Mouse (Mus musculus): ENCODE measurements around the gene Zbtb8a. TPM values are rescaled to one million over a fixed set of nuclear protein-coding genes. Genes with fewer than 3 reads are reported as not detected.
A peak's percentile ranks its signal among the peaks of the same experiment; 100 is the strongest.
"Not testable (repeated sequence)": the region's sequence is repeated elsewhere in the genome, so short reads cannot be mapped to it uniquely, and the experiment has no call there.

Gene Zbtb8a
- polyA plus RNA-seq (2015; fragmentation: Nextera tagmentation; extraction: Ambion mirVana), result 19.3 and 21.6 TPM in 2 replicates

DNA sequence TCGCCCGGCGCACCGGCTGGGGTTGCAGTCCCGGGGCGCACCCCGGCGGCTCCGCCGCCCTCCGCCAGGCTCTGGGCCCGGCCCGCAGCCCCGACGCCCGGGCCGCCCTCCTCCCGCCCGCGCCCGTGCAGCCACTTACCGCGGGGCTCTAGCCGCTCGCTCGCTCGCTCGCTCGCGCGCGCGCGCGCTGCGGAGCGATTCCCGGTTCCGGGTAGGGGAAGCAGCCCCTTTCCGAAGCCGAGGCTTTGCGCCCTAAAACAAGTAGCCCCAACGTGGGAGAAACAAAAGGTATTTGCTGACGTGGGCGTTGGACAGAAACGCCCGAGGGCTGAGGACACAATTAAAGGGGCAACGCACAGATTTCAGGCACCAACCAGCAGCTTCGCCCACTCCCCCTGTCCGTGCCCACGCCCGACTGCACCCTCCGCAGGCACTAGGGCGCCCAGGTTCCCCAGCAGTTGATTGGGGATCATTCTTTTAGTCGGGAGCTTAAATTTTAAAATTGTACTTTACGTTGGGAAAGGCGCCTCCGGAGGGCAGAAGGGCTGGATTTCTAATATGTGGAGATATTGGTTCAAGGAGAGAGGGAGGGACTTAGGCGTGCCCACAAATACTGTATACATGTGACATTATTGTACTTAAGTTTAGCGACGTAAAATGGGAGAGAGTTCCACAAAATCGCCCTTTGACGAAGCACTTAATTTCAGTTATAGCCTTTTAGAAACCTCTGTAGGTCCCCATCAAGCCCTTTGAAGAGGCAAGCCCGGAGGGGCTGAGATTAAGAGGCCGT is at the start of gene Zbtb8a:
TSS of gene Zbtb8a (minus strand) at position 516 of the 790 bp plus-strand sequence.
- Histone ChIP-seq H3K36me3 (no peaks in the 10 kb centered on the region), H3K27me3 (no peaks in the 10 kb centered on the region), H3K4me1 (peaks cover 15% of the 10 kb centered on the region), H3K9me3 (no peaks in the 10 kb centered on the region), H3K4me3 (peak within 1 kb of the TSS; percentile 92), H3K9ac (peak within 1 kb of the TSS; percentile 89), H3K4me2 (peak within 1 kb of the TSS; percentile 85), H3K27ac (peak within 1 kb of the TSS; percentile 94)
- WGBS, result 1% methylated on average over 65 of the region's 65 CpGs
- ATAC-seq (ENCODE audit: borderline replicate concordance, extremely low read depth, low FRiP score, low TSS enrichment), result peak; percentile 80

DNA sequence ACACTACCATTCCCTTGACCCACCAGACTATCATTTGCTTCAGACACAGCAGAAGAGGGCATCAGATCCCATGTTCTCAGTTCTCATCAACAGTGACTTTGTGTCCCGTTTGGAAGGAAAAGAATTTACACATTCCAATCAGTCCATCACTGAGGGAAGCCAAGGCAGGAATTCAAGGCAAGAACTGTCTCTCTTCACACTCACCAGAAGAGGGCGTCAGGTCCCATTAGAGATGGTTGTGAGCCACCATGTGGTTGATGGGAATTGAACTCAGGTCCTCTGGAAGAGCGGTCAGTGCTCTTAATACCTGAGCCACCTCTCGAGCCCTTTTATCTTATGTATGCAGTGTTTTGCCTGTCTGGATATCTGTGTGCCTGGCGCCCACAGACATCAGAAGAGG is 40.4 kb upstream of the Zbtb8a start:
- Histone ChIP-seq H3K9me3 (no peaks in the 10 kb centered on the region), H3K27me3 (no peaks in the 10 kb centered on the region), H3K27ac (no peak overlapping the region), H3K4me2 (no peak overlapping the region), H3K4me3 (no peak overlapping the region), H3K4me1 (no peaks in the 10 kb centered on the region), H3K9ac (no peak overlapping the region), H3K36me3 (no peaks in the 10 kb centered on the region)
- WGBS, result 69% methylated on average over 5 of the region's 5 CpGs
- no peak for ATAC-seq (ENCODE audit: borderline replicate concordance, extremely low read depth, low FRiP score, low TSS enrichment)

GRCm38 (mm10) chr4:129416478-129416877 is 38.6 kb upstream of the Zbtb8a start:
- WGBS, result 20% methylated on average over 5 of the region's 5 CpGs
- no peak overlapping the region for H3K9ac ChIP-seq
- H3K27me3 ChIP-seq, result no peaks in the 10 kb centered on the region
- no peaks in the 10 kb centered on the region for H3K36me3 ChIP-seq
- H3K4me3 ChIP-seq, result no peak overlapping the region
- no peak overlapping the region for H3K4me2 ChIP-seq
- no peaks in the 10 kb centered on the region for H3K9me3 ChIP-seq
- no peak for ATAC-seq (ENCODE audit: borderline replicate concordance, extremely low read depth, low FRiP score, low TSS enrichment)
- no peak overlapping the region for H3K27ac ChIP-seq
- no peaks in the 10 kb centered on the region for H3K4me1 ChIP-seq

GRCm38 (mm10) chr4:129415892-129416291 is 38.0 kb upstream of the Zbtb8a start:
- no peak overlapping the region for H3K4me3 ChIP-seq
- no peak for ATAC-seq (ENCODE audit: borderline replicate concordance, extremely low read depth, low FRiP score, low TSS enrichment)
- no peak overlapping the region for H3K9ac ChIP-seq
- WGBS, result 90% methylated on average over 5 of the region's 5 CpGs
- H3K36me3 ChIP-seq, result no peaks in the 10 kb centered on the region
- no peaks in the 10 kb centered on the region for H3K9me3 ChIP-seq
- H3K27me3 ChIP-seq, result no peaks in the 10 kb centered on the region
- no peak overlapping the region for H3K27ac ChIP-seq
- no peaks in the 10 kb centered on the region for H3K4me1 ChIP-seq
- no peak overlapping the region for H3K4me2 ChIP-seq

DNA sequence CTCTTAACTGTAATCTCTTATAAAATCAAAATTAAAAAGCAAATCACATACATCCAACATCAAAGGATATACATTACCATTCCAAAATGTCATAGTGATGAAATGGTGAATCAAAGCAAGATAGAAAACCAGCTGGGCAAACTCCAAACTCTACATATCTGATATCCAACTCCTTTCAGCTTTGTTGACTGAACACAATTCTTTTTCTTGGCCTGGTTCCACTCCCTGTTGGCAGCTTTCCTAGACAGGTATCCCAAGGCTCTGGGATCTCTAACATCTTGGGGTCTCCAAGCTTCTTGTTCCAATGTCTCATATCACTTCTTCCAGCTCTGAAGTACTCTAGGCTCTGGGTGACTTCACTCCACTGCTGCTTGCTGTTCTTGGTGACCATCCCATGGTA is 33.1 kb upstream of the Zbtb8a start:
- ATAC-seq (ENCODE audit: borderline replicate concordance, extremely low read depth, low FRiP score, low TSS enrichment), result no peak
- no peaks in the 10 kb centered on the region for H3K9me3 ChIP-seq
- H3K4me1 ChIP-seq, result 0 out of 2 replicates have a peak, but pooled peaks cover 7% of the 10 kb centered on the region
- no peaks in the 10 kb centered on the region for H3K36me3 ChIP-seq
- H3K27me3 ChIP-seq, result no peaks in the 10 kb centered on the region
- no peak overlapping the region for H3K4me2 ChIP-seq
- no peak overlapping the region for H3K9ac ChIP-seq
- no peak overlapping the region for H3K27ac ChIP-seq
- H3K4me3 ChIP-seq, result no peak overlapping the region

DNA sequence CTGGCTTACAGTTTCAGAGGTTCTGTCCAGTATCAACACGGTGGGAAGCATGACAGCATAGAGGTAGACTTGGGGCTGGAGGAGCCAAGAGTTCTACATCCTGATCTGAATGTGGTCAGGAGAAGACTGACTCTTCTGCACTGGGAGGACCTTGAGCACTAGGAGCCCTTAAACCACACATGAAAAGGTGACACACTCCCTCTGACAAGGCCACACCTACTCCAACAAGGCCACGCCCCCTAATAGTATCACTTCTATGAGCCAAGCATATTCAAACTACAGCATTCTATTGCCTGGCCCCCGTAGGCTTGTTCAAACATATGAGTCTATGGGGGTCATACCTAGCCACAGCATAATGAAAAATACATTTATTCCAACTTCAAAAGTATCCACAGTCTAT is 32.6 kb upstream of the Zbtb8a start:
- ATAC-seq (ENCODE audit: borderline replicate concordance, extremely low read depth, low FRiP score, low TSS enrichment), result not testable (repeated sequence)

DNA sequence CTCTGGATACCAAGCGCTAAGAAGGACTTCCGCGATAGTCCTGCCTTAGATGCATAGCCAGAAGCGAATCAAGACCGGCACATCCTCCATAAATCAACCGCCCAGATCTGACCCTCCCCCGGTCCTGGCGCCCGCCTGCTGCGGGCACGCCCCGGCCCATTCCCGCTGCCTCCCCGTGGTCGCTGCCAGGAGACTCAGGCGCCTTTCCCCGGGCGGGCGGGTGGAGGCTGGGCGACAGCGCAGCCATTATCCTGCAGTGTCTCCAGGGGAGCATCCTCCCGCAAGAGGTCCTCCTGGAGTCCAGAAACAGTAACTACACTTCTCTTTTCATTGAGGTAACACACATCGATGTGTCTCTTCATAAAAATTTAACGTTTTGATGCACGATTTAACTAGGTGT is 28.5 kb upstream of the Zbtb8a start:
- Histone ChIP-seq H3K27me3 (0 out of 2 replicates have a peak, but pooled peaks cover 7% of the 10 kb centered on the region), H3K36me3 (no peaks in the 10 kb centered on the region), H3K4me1 (0 out of 2 replicates have a peak, but pooled peaks cover 7% of the 10 kb centered on the region), H3K9me3 (no peaks in the 10 kb centered on the region), H3K27ac (peak overlapping the region; percentile 26; the same call in 1 of the 2 replicates), H3K4me3 (peak overlapping the region; percentile 34), H3K4me2 (peak overlapping the region; percentile 64), H3K9ac (no peak overlapping the region)
- WGBS, result 3% methylated on average over 25 of the region's 25 CpGs
- ATAC-seq (ENCODE audit: borderline replicate concordance, extremely low read depth, low FRiP score, low TSS enrichment), result peak; percentile 90

More for the DNA sequence above, 32.6 kb upstream of the Zbtb8a start:
- not testable (repeated sequence) for H3K36me3 ChIP-seq, H3K9me3 ChIP-seq, H3K4me2 ChIP-seq, H3K27me3 ChIP-seq, H3K4me3 ChIP-seq, H3K4me1 ChIP-seq, H3K27ac ChIP-seq, H3K9ac ChIP-seq
- whole genome bisulfite sequencing, result 87% methylated on average over 3 of the region's 3 CpGs

- H3K9me3 ChIP-seq, result no peaks in the 10 kb centered on the region
- H3K27me3 ChIP-seq, result no peaks in the 10 kb centered on the region
- no peaks in the 10 kb centered on the region for H3K36me3 ChIP-seq
- no peak for ATAC-seq (ENCODE audit: borderline replicate concordance, extremely low read depth, low FRiP score, low TSS enrichment)
- no peak overlapping the region for H3K27ac ChIP-seq
- WGBS, result 66% methylated on average over 4 of the region's 4 CpGs
- no peaks in the 10 kb centered on the region; the same call in 1 of the 2 replicates for H3K4me1 ChIP-seq
- no peak overlapping the region for H3K4me2 ChIP-seq
- H3K9ac ChIP-seq, result no peak overlapping the region
- no peak overlapping the region for H3K4me3 ChIP-seq
Observed at GRCm38 (mm10) chr4:129399813-129400212, 21.9 kb upstream of the Zbtb8a start.

GRCm38 (mm10) chr4:129396960-129397359 is 19.0 kb upstream of the Zbtb8a start:
- 39% methylated on average over 3 of the region's 3 CpGs for WGBS
- no peak overlapping the region for H3K9ac ChIP-seq
- no peak overlapping the region for H3K4me3 ChIP-seq
- no peaks in the 10 kb centered on the region; the same call in 1 of the 2 replicates for H3K4me1 ChIP-seq
- no peaks in the 10 kb centered on the region for H3K9me3 ChIP-seq
- H3K4me2 ChIP-seq, result no peak overlapping the region
- peak; percentile 60; the same call in 1 of the 2 replicates for ATAC-seq (ENCODE audit: borderline replicate concordance, extremely low read depth, low FRiP score, low TSS enrichment)
- no peaks in the 10 kb centered on the region for H3K36me3 ChIP-seq
- peak overlapping the region; percentile 32 for H3K27ac ChIP-seq
- no peaks in the 10 kb centered on the region for H3K27me3 ChIP-seq

GRCm38 (mm10) chr4:129394089-129394870 is 16.4 kb upstream of the Zbtb8a start:
- 34% methylated on average over 12 of the region's 12 CpGs for WGBS
- Histone ChIP-seq H3K36me3 (no peaks in the 10 kb centered on the region), H3K9ac (no peak overlapping the region), H3K4me3 (no peak overlapping the region), H3K4me1 (peaks cover 3% of the 10 kb centered on the region; the same call in 1 of the 2 replicates), H3K27ac (no peak overlapping the region), H3K4me2 (no peak overlapping the region), H3K27me3 (no peaks in the 10 kb centered on the region), H3K9me3 (no peaks in the 10 kb centered on the region)
- no peak for ATAC-seq (ENCODE audit: borderline replicate concordance, extremely low read depth, low FRiP score, low TSS enrichment)

GRCm38 (mm10) chr4:129390936-129391557 is 13.1 kb upstream of the Zbtb8a start:
- H3K4me2 ChIP-seq, result no peak overlapping the region
- peaks cover 3% of the 10 kb centered on the region; the same call in 1 of the 2 replicates for H3K4me1 ChIP-seq
- H3K4me3 ChIP-seq, result no peak overlapping the region
- 48% methylated on average over 7 of the region's 7 CpGs for WGBS
- no peak overlapping the region for H3K9ac ChIP-seq
- H3K27me3 ChIP-seq, result no peaks in the 10 kb centered on the region
- no peaks in the 10 kb centered on the region for H3K36me3 ChIP-seq
- no peaks in the 10 kb centered on the region for H3K9me3 ChIP-seq
- peak; percentile 46; the same call in 1 of the 2 replicates for ATAC-seq (ENCODE audit: borderline replicate concordance, extremely low read depth, low FRiP score, low TSS enrichment)
- H3K27ac ChIP-seq, result peak overlapping the region; percentile 24; the same call in 1 of the 2 replicates

All from lung, embryonic 15.5 days (tissue).